ENCODE assay signal across 8 mouse cellular contexts in the genomic region with DNA sequence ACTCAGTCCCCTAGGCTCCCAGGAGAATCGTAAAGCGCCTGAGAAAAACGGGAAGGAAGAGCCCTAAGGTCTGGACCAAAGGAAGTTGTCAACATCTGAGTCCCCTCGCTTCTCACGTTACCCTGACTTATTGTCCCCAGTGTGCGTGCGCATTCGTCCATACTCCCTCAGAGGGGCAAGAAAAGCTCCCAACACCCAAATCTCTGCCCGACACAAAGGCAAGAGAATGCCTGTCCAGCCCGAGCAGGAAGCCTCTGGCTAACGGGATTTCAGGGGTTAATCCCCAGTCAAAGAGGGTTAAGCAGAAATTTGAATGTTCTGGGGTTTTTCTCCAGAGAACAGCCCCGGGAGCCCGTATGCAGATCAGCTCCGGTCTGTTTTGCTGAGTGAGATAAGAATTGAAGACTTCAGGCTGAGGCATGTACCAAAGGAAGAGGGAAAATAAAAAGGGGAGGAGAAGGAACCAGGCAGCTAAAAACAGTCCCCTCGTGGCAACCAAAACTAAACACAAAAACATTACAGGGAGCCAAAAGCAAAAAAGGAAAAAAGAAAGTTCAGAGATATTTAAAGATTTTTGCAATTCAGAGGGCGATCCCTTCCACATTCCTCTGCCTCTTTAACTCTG. TPM values are rescaled to one million over a fixed set of nuclear protein-coding genes. Genes with fewer than 3 reads are reported as not detected.
DNase-seq lines count a peak whose midpoint lies in the region; ATAC-seq and TF ChIP-seq lines count a peak whose summit lies in the region.

No protein-coding gene starts in this region.

- H3K9ac ChIP-seq in limb, embryonic 14.5 days (ENCODE audit: low read depth, low read length, severe bottlenecking), result 0 out of 2 replicates have a peak overlapping the region, but pooled peaks have one; percentile 1

- H3K4me2 ChIP-seq in limb, embryonic 14.5 days (replicated peaks; ENCODE audit: low read depth, low read length, severe bottlenecking), result peak overlapping the region; percentile 100

- ATAC-seq in CD4-positive, CD25-positive, alpha-beta regulatory T cell, adult 4 months, result peak; percentile 18
- no peak for ATAC-seq in limb, embryonic 14.5 days (ENCODE audit: low FRiP score, low read depth)

- no peak overlapping the region for H3K27ac ChIP-seq in limb, embryonic 14.5 days (replicated peaks; ENCODE audit: low read depth, low read length)

- peak overlapping the region; percentile 59 for H3K4me3 ChIP-seq in limb, embryonic 14.5 days (replicated peaks; ENCODE audit: low read length)

- no peak for TF ChIP-seq POLR2A in limb, embryonic 14.5 days (IDR thresholded peaks at IDR 0.05; ENCODE audit: borderline replicate concordance, extremely low read depth, insufficient read depth, insufficient read length)

- H3K36me3 ChIP-seq in limb, embryonic 14.5 days (ENCODE audit: control insufficient read depth, insufficient read depth, low read length), result no peaks in the 10 kb centered on the region

- DNase-seq in embryo, embryonic 11 days, result peak; percentile 66
- DNase-seq in heart, postnatal 10 days, result peak; percentile 50 to 64
- DNase-seq in limb, embryonic 14.5 days (ENCODE audit: low spot score), result no peak
- peak; percentile 25 for DNase-seq in naive thymus-derived CD4-positive, alpha-beta T cell, adult 2 months (ENCODE audit: low read depth)
- DNase-seq in cerebellum, adult 18-20 months, result no peak
- no peak for DNase-seq in cerebellum, adult 11 months
- no peak for DNase-seq in c-Kit-positive CD71-positive TER-119-positive erythroid progenitor cells, embryonic 14.5 days (ENCODE audit: low spot score)

- peaks cover 46% of the 10 kb centered on the region for H3K27me3 ChIP-seq in limb, embryonic 14.5 days (ENCODE audit: control insufficient read depth, insufficient read depth, low read length)

- peaks cover 19% of the 10 kb centered on the region for H3K4me1 ChIP-seq in limb, embryonic 14.5 days (ENCODE audit: control insufficient read depth, insufficient read depth, low read length)

- under 1% methylated on average over 16 of the region's 16 CpGs for WGBS in limb, embryonic 14.5 days

- H3K9me3 ChIP-seq in limb, embryonic 14.5 days (ENCODE audit: control insufficient read depth, low read length), result no peaks in the 10 kb centered on the region

- intact Hi-C loops in heart, postnatal 10 days (cut with DNase I), result loop anchor here (5.0 kb wide), 1 partner anchor 91 kb away; no protein-coding TSS in a partner anchor

RNA-seq across cellular contexts. Expression of a gene that starts 21.3 kb away (rescaled TPM):
- polyA plus RNA-seq in CD4-positive, CD25-positive, alpha-beta regulatory T cell, adult 4 months (2017; shearing (Covaris generic)), result not detected
- not detected for total RNA-seq in heart, postnatal 10 days (2021)
- not detected in 2 replicates for polyA plus RNA-seq in limb, embryonic 14.5 days (2012; rRNA removed)
- not detected in 2 replicates for polyA plus RNA-seq in limb, embryonic 14.5 days (2014; fragmentation: Nextera tagmentation; extraction: Ambion mirVana)

RNA-seq across cellular contexts. Expression of a gene that starts 32.0 kb away (rescaled TPM):
- polyA plus RNA-seq in CD4-positive, CD25-positive, alpha-beta regulatory T cell, adult 4 months (2017; shearing (Covaris generic)), result not detected
- 1 to 10 TPM; 5.3 to 5.6 TPM for total RNA-seq in heart, postnatal 10 days (2021)
- 4.4 and 5.0 TPM in 2 replicates for polyA plus RNA-seq in limb, embryonic 14.5 days (2012; rRNA removed)
- polyA plus RNA-seq in limb, embryonic 14.5 days (2014; fragmentation: Nextera tagmentation; extraction: Ambion mirVana), result 5.6 and 5.9 TPM in 2 replicates

Comparison
In these comparisons a context has a peak if more than half of its experiments do, and no peak if none do; other contexts are left out.
1. DNase-seq: peak in embryo, embryonic 11 days (single experiment), heart, postnatal 10 days (2 of 2) and naive thymus-derived CD4-positive, alpha-beta T cell, adult 2 months (single experiment); none in limb, embryonic 14.5 days (single experiment), cerebellum, adult 18-20 months (0 of 2), cerebellum, adult 11 months (single experiment) and c-Kit-positive CD71-positive TER-119-positive erythroid progenitor cells, embryonic 14.5 days (single experiment).
2. RNA of a gene that starts 32.0 kb away (polyA plus RNA-seq): 4.4 to 5.9 TPM in limb, embryonic 14.5 days; not detected in CD4-positive, CD25-positive, alpha-beta regulatory T cell, adult 4 months; every median in the first group is over 4 times any median in the second.